Mouse (Mus musculus): ENCODE measurements around the gene Ripk3. TPM values are rescaled to one million over a fixed set of nuclear protein-coding genes. Genes with fewer than 3 reads are reported as not detected.

Ripk3 gene
- total and polyA plus RNA-seq, 3 experiments, result 0.15 to 2.0 TPM; not detected in 1

DNA sequence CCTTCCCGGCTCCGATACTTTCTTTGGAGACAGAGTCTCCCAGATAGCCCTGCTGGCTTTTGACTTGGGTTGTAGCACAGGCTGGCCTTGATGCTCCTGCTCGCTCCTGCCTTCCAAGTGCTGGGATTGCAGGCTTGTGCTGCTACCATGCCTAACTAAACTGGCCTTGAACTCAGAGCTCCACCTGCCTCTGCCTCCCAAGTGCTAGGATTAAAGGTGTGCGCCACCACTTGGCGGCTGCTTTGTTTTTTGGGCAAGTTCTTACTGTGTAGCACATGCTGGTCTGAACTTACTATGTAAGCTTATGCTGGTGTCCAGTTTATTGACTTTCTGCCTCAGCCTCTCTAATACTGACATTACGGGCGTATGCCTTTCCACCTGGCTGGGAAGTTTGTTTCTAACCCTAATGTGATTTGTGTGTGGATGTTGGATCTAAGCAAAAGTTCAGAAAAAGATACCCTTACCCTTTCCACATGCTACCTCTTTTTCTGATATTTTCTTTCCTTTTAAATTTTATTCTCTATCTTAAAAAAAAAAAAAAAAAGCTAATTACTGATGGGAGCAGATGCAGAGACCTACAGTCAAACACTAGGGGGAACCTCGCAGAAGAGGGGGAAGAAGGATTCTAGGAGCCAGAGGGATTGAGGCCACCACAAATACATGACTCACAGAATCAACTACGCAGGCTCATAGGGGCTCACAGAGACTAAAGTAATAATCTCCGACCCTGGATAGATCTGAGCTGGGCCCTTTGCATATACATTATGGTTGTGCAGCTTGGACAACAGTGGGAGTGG is 41.4 kb downstream of the Ripk3 start:
- Histone ChIP-seq H3K36me3 (replicated peaks in 1 of 2; ENCODE audit: control insufficient read depth in 1 of 2, insufficient read depth in 1 of 2, low read length in 1 of 2) (peaks cover 39 to 66% of the 10 kb centered on the region in 2 experiments), H3K27me3 (replicated peaks) (no peaks in the 10 kb centered on the region), H3K4me3 (replicated peaks in 1 of 3; ENCODE audit: low read depth in 2 of 3, low read length in 2 of 3, poor library complexity in 1 of 3) (peak overlapping the region in 2 of 3 experiments; percentile 91 to 95), H3K9ac (ENCODE audit: insufficient read depth, low read depth) (no peak overlapping the region; the same call in 1 of the 2 replicates), H3K79me2 (replicated peaks; ENCODE audit: control insufficient read depth, extremely low read depth, insufficient read depth, poor library complexity, severe bottlenecking) (peaks cover 24% of the 10 kb centered on the region), H3K4me2 (ENCODE audit: insufficient read depth, low read depth, poor library complexity, severe bottlenecking) (peak overlapping the region; percentile 78; the same call in 1 of the 2 replicates), H3K4me1 (ENCODE audit: control insufficient read depth in 1 of 2, insufficient read depth in 2 of 2) (peaks cover 4 to 21% of the 10 kb centered on the region in 2 experiments), H3K27ac (ENCODE audit: insufficient read depth, low read depth) (no peak overlapping the region), H3K9me3 (replicated peaks; ENCODE audit: low read length) (peaks cover 13% of the 10 kb centered on the region)
- dilution Hi-C loops (cut with MboI; ENCODE audit: extremely low pct_ligation_motif_present, extremely low pct_unique_long_range_greater_than_20kb, low sequenced_read_pairs) (no loop called here), in situ Hi-C loops (cut with MboI; ENCODE audit: low pct_ligation_motif_present, low pct_unique_long_range_greater_than_20kb, low sequenced_read_pairs) (no loop called here)
- no peak for TF ChIP-seq TCF12 (IDR thresholded peaks at IDR 0.05; ENCODE audit: low read depth, low read length)
- TF ChIP-seq POLR2A (IDR thresholded peaks at IDR 0.05; ENCODE audit: low read depth, low read length), result no peak
- TF ChIP-seq CHD1 (IDR thresholded peaks at IDR 0.05; ENCODE audit: low read depth, low read length), result no peak
- TF ChIP-seq HCFC1 (IDR thresholded peaks at IDR 0.05; ENCODE audit: low read depth, low read length), result no peak
- TF ChIP-seq ZNF384 (IDR thresholded peaks at IDR 0.05; ENCODE audit: low read depth, low read length), result peak; percentile 50
- TF ChIP-seq SIN3A (IDR thresholded peaks at IDR 0.05; ENCODE audit: low read length), result no peak
- TF ChIP-seq ZMIZ1 (IDR thresholded peaks at IDR 0.05; ENCODE audit: low read depth, low read length), result no peak
- DNase-seq (ENCODE audit: extremely low read depth), result no peak

DNA sequence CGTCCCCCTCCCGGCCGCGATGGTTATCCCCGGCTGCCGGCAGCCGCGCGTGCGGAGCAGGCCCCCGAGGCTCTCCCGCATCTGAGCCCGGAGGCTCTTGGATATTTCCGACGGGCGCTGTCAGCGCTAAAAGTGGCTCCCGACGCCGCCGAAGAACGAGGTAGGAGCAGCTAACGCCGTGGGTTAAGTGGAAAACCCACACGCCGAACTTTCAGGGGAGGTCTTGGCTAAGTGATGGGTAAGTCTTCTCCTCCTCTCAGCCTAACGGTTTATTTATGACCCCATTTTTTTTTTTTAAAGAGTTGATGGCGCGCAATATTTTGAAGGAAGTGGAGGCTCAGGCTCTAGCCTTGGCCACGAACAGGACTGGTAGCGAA is 42.8 kb downstream of the Ripk3 start:
- dilution Hi-C loops (cut with MboI; ENCODE audit: extremely low pct_ligation_motif_present, extremely low pct_unique_long_range_greater_than_20kb, low sequenced_read_pairs), result no loop called here
- peaks cover 32 to 61% of the 10 kb centered on the region in 2 experiments for H3K36me3 ChIP-seq (replicated peaks in 1 of 2; ENCODE audit: control insufficient read depth in 1 of 2, insufficient read depth in 1 of 2, low read length in 1 of 2)

More for the DNA sequence above, 42.8 kb downstream of the Ripk3 start:
- Histone ChIP-seq H3K27me3 (replicated peaks) (no peaks in the 10 kb centered on the region), H3K9ac (ENCODE audit: insufficient read depth, low read depth) (peak overlapping the region; percentile 83), H3K4me1 (ENCODE audit: control insufficient read depth in 1 of 2, insufficient read depth in 2 of 2) (peaks cover 4 to 29% of the 10 kb centered on the region in 2 experiments), H3K27ac (ENCODE audit: insufficient read depth, low read depth) (no peak overlapping the region; the same call in 1 of the 2 replicates), H3K4me3 (replicated peaks in 1 of 3; ENCODE audit: low read depth in 2 of 3, low read length in 2 of 3, poor library complexity in 1 of 3) (peak overlapping the region; percentile 84 to 95 (median 91)), H3K9me3 (replicated peaks; ENCODE audit: low read length) (peaks cover 13% of the 10 kb centered on the region), H3K4me2 (ENCODE audit: insufficient read depth, low read depth, poor library complexity, severe bottlenecking) (peak overlapping the region; percentile 78; the same call in 1 of the 2 replicates), H3K79me2 (replicated peaks; ENCODE audit: control insufficient read depth, extremely low read depth, insufficient read depth, poor library complexity, severe bottlenecking) (peaks cover 24% of the 10 kb centered on the region)
- no peak for DNase-seq (ENCODE audit: extremely low read depth)
- TF ChIP-seq ELF1 (IDR thresholded peaks at IDR 0.05; ENCODE audit: low read depth, low read length) (no peak), ZC3H11A (IDR thresholded peaks at IDR 0.05; ENCODE audit: low read depth, low read length) (no peak), MAX (IDR thresholded peaks at IDR 0.05; ENCODE audit: low read length) (no peak; the same call in 1 of the 2 replicates), USF2 (conservative IDR thresholded peaks at IDR 0.05; ENCODE audit: low read depth, low read length) (no peak), SMC3 (IDR thresholded peaks at IDR 0.05; ENCODE audit: low read depth, low read length) (no peak), MAZ (IDR thresholded peaks at IDR 0.05; ENCODE audit: low read depth, low read length) (no peak), ZKSCAN1 (IDR thresholded peaks at IDR 0.05; ENCODE audit: borderline replicate concordance, low read depth, low read length) (no peak), TCF12 (IDR thresholded peaks at IDR 0.05; ENCODE audit: low read depth, low read length) (no peak), BHLHE40 (IDR thresholded peaks at IDR 0.05; ENCODE audit: low read depth, low read length) (no peak), E2F4 (IDR thresholded peaks at IDR 0.05; ENCODE audit: insufficient replicate concordance, low read depth, low read length) (no peak), IRF4 (IDR thresholded peaks at IDR 0.05; ENCODE audit: low read depth, low read length) (no peak), ZNF384 (IDR thresholded peaks at IDR 0.05; ENCODE audit: low read depth, low read length) (no peak), POLR2AphosphoS2 (IDR thresholded peaks at IDR 0.05; ENCODE audit: low read depth, low read length) (no peak), KAT2A (IDR thresholded peaks at IDR 0.05; ENCODE audit: insufficient replicate concordance, low read length) (no peak), CTCF (conservative IDR thresholded peaks at IDR 0.05 in 1 of 2, IDR thresholded peaks at IDR 0.05 in 1 of 2; ENCODE audit: low read depth in 2 of 2, low read length in 2 of 2) (no peak), TBP (conservative IDR thresholded peaks at IDR 0.05; ENCODE audit: low read depth, low read length) (no peak), ZMIZ1 (IDR thresholded peaks at IDR 0.05; ENCODE audit: low read depth, low read length) (no peak)
- in situ Hi-C loops (cut with MboI; ENCODE audit: low pct_ligation_motif_present, low pct_unique_long_range_greater_than_20kb, low sequenced_read_pairs), result no loop called here
